Mouse (Mus musculus) spleen, embryonic (tissue): ENCODE measurements around the gene Sema3c.

Experiments used
- CTCF ChIA-PET: fragments of 350-600 bp; sonication (Branson Sonifier 250); formaldehyde crosslinking; loops from one replicate; lab custom pipeline; 2022; lab: Charles Lee

Gene Sema3c

DNA sequence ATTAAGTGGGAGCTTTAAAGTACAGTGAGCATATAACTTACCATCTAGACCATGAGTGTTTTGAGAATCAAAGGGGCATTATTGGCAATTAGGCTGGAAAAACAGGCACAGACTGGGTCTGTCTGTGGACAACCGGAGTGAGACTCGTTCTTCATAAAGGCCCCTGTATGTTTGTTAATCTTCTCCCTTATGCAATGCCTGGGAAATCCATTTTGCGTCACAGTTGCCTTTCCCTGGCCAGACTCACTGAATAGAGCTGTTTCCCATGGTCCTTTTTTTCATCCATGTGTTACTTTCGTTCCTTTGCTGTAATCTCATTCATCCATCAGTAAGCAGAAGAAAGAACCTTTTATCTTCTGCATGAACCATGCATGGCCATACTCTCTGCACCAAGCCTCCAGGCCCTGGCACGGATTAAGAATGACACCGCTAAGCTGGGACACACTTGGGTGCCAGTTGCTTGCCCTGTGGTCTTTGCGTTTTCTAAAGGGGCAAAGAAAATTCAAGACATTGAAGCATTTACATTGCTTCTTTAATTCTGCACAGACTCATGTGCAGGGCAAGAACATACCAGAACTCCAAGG, 73.7 kb downstream of the Sema3c start:
- CTCF ChIA-PET = no interaction called here

DNA sequence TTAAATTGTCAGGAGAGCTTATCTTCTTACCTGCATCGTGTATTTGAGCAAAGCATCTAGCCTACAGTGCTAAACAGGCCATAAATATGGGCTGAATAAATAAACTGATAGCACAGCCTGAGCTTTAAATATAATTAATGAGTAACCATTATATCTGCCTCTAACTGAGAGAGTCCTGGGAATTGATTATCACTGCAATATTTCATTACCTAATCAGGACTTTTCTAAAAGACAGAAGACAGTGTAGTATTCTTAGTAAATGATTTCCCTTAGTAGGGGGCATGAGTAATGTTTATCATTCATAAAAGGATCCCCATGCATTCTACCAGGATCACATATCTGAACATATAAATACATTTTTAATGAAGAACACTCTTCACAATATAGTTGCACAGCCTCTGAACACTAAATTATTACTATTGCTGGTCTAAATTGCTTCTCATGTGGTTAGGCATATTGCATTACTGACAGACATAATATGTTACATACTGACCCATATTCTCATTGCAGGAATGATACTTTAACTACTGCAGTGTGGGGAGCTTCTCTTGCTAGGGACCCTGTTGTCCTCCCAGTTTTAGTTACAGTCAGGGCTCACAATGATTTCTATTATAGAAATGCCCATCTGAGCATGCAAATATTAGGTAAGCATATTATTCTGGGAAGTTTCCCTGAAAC, 74.9 kb downstream of the Sema3c start:
- CTCF ChIA-PET = no interaction called here

GRCm38 (mm10) chr5:17661223-17661622, 87.1 kb downstream of the Sema3c start:
- CTCF ChIA-PET = no interaction called here

- CTCF ChIA-PET = no interaction called here
Observed at GRCm38 (mm10) chr5:17671356-17671755, 97.3 kb downstream of the Sema3c start.

DNA sequence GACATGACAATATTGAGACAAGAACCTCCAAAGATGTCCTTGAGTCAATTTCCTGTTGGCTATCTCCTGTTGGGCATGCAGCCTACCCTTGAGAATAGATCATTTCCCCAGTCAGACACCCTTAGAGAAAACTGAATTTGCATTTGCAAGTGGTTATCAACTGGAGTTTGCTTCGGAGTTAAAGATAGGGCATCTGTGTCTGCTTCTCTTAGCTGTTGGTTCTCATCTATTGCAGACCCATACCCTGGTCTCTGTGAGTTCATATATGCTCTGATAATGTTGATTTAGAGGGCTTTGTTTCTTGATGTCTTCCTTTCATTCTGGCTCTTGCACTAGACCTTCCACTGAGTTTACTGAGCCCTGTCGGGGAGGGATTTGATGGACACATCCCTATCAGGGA, 106.8 kb downstream of the Sema3c start:
- CTCF ChIA-PET = no interaction called here

DNA sequence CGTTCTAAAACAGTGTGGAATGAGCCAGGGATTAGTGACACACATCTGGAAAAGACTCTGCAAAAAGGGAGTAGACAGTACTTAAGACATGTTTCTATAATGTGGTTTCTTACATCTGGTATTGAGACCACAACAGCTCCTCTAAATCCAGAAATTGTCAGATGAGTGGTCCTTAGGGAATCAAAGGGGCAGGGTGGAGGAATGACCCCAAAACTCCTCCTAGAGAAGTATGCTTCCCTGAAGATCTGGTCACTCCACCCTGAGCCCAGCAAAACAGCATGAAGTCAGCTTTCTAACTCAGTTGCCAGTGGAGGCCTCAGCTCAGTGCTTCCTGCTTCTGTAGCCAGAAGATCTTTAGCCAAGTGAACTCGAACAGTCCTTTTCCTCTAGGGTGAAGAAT, 115.0 kb downstream of the Sema3c start:
- CTCF ChIA-PET = no interaction called here

- CTCF ChIA-PET = interaction anchor here (0.7 kb wide), 1 partner anchor 33 kb away, joined by 3 read pairs; no protein-coding TSS in a partner anchor
Observed at GRCm38 (mm10) chr5:17689604-17690003, 115.5 kb downstream of the Sema3c start.

DNA sequence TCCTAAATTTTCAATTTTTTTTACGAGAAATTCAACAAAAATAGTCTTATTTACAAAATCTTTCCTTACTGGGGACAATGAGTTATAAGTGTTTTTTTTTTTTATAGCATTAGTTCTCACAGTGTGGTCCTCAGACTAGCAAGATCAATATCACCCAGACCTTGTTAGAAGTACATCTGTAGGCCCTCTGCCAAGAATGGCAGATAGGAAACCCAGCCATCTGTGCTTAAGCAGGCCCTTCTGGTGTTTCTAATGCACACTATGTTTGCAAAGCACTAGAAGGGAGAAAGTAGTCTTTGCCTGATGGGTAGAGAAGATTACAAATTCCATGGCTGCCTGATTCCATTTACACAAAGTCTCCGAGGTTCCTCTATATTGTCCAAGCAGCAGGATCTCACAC, 121.3 kb downstream of the Sema3c start:
- CTCF ChIA-PET = no interaction called here

GRCm38 (mm10) chr5:17698905-17699304, 124.8 kb downstream of the Sema3c start:
- CTCF ChIA-PET = no interaction called here

GRCm38 (mm10) chr5:17704160-17704559, 130.1 kb downstream of the Sema3c start:
- CTCF ChIA-PET = no interaction called here

DNA sequence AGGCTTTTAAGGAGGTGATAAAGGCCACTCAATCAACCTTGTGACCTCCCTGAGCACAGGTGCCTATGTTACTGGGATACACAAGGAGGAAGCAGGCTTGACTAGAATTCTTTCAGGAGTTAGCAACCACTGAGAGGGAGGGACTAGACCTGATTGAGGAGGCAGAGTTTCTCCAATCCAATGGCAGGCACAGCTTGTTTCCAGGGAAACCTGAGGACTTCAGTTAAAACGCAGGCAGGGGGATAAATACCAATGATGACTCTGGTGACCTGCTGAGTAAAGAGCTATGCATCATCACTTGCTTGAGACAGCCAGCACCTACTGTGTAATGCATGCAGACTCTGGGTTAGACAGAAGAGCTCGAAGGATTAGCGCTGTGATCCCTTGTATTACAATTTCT, 133.0 kb downstream of the Sema3c start:
- CTCF ChIA-PET = interaction anchor here (0.5 kb wide), 1 partner anchor 16 kb away, joined by 4 read pairs; no protein-coding TSS in a partner anchor

- CTCF ChIA-PET = no interaction called here
Observed at GRCm38 (mm10) chr5:17712374-17712773, 138.3 kb downstream of the Sema3c start.

DNA sequence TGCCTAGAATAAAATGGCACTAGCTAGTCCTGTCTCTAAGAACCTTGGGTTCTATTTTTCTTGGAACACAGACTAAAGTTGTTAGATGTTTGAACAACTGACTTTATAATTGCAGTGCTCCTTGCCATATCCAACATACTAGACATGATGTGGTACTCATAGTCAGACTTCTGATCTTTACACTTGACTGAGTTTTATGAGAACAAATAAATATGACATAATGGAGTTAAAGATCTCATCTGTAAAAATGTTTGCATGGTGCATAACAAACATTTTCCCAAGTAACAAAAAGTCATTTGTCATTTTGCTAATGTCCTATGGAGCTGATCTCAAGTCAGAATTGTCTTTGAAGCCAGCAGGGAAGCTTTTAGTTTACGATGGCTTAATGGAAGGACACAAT, 141.1 kb downstream of the Sema3c start:
- CTCF ChIA-PET = no interaction called here

DNA sequence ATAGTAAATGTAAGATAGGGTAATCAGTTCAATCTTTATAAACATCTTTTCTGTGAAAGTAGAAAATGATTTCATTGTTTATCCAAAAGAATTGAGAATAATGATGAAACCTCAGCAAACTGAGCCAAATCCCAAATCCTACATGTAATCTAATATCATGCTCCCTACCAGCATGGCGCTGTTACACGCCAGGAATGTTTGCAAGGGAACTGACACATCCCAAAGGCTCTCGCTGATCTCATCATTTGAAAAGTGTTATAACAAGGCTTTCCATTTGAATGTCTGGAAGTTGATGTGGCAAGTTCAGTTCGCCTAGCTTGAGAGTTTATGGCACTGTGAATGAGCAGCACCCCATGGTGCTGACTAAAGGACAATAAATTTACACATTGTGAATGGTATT, 145.9 kb downstream of the Sema3c start:
- CTCF ChIA-PET = no interaction called here

DNA sequence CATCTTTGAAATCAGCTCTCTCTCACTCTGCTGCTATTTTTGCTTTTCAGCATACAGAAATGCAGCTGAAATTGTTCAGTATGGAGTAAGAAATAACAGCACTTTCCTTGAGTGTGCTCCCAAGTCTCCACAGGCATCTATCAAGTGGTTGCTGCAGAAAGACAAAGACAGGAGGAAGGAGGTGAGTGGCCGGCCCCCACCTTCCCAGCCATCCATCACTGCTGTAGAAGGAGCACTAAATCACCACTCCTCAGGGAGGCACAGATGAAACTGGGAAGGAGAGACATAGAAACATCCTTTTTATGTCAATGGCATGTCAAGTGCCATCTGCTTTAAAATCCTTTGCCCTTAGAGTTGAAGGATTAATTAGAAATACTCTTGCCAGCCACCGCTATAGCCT, 149.9 kb downstream of the Sema3c start:
- CTCF ChIA-PET = no interaction called here

DNA sequence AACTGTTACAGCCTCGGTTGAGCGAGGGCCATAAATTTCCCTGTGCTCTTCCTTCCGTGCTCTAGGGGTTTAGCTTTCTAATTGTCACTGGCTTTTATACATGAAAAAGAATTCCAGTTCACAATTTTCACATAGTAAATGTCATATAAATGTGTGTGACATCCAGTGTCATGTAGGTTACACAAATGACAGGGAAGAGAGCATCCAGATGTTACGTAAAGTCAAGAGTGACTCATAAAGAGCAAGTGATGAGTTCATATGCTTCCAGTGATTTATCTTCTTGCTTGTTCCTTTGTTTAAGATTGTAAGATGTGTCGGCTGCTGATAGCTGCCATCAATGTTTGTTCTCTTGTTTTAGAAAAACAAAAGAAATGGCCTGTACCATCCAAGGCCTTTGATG, 154.0 kb downstream of the Sema3c start:
- CTCF ChIA-PET = no interaction called here

GRCm38 (mm10) chr5:17739805-17740204, 165.7 kb downstream of the Sema3c start:
- CTCF ChIA-PET = no interaction called here

- CTCF ChIA-PET = interaction anchor here (0.6 kb wide), 1 partner anchor 750 kb away, joined by 3 read pairs; no protein-coding TSS in a partner anchor
Observed at GRCm38 (mm10) chr5:17746520-17746919, 172.4 kb downstream of the Sema3c start.

GRCm38 (mm10) chr5:17747143-17747542, 173.1 kb downstream of the Sema3c start:
- CTCF ChIA-PET = no interaction called here

- CTCF ChIA-PET = no interaction called here
Observed at GRCm38 (mm10) chr5:17748293-17748692, 174.2 kb downstream of the Sema3c start.

DNA sequence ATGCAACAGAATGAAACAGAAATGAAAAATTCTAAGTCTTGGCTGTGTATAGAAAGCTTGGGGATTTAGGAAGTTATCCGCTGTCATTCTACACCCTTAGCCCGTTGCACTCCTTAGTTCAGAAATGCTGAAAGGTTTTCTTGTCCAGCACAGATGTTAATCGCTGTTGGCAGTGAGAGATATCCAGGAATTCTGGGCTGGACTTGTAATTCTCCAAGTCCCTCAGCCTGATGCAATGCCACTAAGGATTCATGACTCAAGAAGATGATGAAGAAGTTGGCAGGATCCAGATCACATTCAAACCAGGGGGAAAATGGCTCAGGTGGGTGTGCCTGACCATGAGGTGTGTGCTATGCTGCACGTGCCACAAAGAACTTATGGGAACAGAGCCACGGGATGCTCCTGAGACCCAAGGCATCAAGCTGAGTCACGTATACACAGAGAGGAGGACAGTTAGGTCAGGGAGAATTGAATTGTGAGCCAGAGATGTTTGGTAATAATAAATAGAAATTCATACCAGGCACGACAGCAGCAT, 179.5 kb downstream of the Sema3c start:
- CTCF ChIA-PET = no interaction called here

- CTCF ChIA-PET = no interaction called here
Observed at GRCm38 (mm10) chr5:17766006-17766677, 192.1 kb downstream of the Sema3c start.

GRCm38 (mm10) chr5:17770328-17770727, 196.2 kb downstream of the Sema3c start:
- CTCF ChIA-PET = no interaction called here
